Mouse (Mus musculus): Measurements from ENCODE around the gene Def8. TPM values are rescaled to one million over a fixed set of nuclear protein-coding genes. Genes with fewer than 3 reads are reported as not detected.
A peak's percentile ranks its signal among the peaks of the same experiment; 100 is the strongest.
"Not testable (repeated sequence)": the region's sequence is repeated elsewhere in the genome, so short reads cannot be mapped to it uniquely, and the experiment has no call there.

Gene Def8
- polyA plus RNA-seq, 1 experiment from 2014 or later: 11.6 TPM

DNA sequence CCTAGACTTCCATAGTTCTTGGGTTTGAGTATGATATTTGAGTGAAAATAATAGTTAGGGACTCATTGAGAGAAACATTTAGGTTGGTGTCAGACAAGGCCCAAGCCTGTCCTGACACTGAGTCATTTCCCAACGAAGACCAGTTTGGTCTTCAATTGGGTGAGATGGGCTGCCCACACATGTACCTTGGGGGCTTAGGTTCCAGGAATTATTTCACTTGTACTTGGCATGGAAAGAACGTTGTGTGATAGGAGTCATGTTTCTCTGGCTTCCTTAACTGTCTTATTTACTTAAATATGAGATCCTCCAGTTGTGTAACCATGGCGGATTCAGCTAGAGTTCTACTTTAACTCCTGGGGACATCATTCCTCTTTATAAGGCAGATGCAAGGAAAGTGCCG lies 40.3 kb downstream of the Def8 start:
- H3K36me3 ChIP-seq (ENCODE audit: insufficient read depth, low read length): no peaks in the 10 kb centered on the region
- ATAC-seq: no peak

DNA sequence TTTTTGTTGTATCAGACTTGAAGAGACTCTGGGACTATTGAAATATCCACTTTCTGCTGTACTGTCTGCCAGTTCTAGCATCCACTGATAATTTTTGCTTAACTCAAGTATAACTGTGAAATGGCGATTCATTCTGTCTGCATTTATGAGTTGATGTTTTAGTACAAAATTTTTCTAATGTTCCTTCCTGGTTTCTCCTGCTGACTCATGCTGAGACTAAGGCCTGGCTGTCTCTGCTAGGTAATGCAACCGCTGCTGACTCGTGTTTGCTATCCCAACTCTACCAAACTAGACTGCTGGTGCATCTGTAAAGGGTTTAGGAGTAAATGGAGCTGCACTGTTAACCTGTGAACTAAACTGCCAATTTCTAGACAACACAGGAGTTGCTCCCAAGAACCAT lies 44.1 kb downstream of the Def8 start:
- no peak overlapping the region for H3K4me3 ChIP-seq (ENCODE audit: low read depth, low read length)
- H3K9ac ChIP-seq (replicated peaks; ENCODE audit: low read depth): no peak overlapping the region
- TF ChIP-seq CTCF (IDR thresholded peaks at IDR 0.05): no peak
- no peak for TF ChIP-seq EP300 (IDR thresholded peaks at IDR 0.05)
- no peaks in the 10 kb centered on the region for H3K27me3 ChIP-seq (replicated peaks; ENCODE audit: insufficient read depth, low read length)
- H3K9me3 ChIP-seq (ENCODE audit: low read length): no peaks in the 10 kb centered on the region
- no peak for DNase-seq (ENCODE audit: low spot score)
- H3K36me3 ChIP-seq (ENCODE audit: insufficient read depth, low read length): no peaks in the 10 kb centered on the region
- no peaks in the 10 kb centered on the region for H3K4me1 ChIP-seq (ENCODE audit: insufficient read depth, low read depth, low read length)
- ATAC-seq: no peak
- WGBS: 71% methylated on average over 3 of the region's 3 CpGs
- H3K4me2 ChIP-seq (replicated peaks; ENCODE audit: low read depth, low read length): no peak overlapping the region
- H3K27ac ChIP-seq (ENCODE audit: low read length): no peak overlapping the region

More for the DNA sequence above, 40.3 kb downstream of the Def8 start:
- Histone ChIP-seq H3K4me1 (ENCODE audit: insufficient read depth, low read depth, low read length) (no peaks in the 10 kb centered on the region), H3K4me3 (ENCODE audit: low read depth, low read length) (no peak overlapping the region), H3K9ac (replicated peaks; ENCODE audit: low read depth) (no peak overlapping the region), H3K27ac (ENCODE audit: low read length) (no peak overlapping the region), H3K4me2 (replicated peaks; ENCODE audit: low read depth, low read length) (no peak overlapping the region), H3K27me3 (replicated peaks; ENCODE audit: insufficient read depth, low read length) (no peaks in the 10 kb centered on the region), H3K9me3 (ENCODE audit: low read length) (no peaks in the 10 kb centered on the region)
- no peak for DNase-seq (ENCODE audit: low spot score)
- 88% methylated on average over 4 of the region's 4 CpGs for WGBS
- TF ChIP-seq CTCF (IDR thresholded peaks at IDR 0.05) (no peak), EP300 (IDR thresholded peaks at IDR 0.05) (no peak)

DNA sequence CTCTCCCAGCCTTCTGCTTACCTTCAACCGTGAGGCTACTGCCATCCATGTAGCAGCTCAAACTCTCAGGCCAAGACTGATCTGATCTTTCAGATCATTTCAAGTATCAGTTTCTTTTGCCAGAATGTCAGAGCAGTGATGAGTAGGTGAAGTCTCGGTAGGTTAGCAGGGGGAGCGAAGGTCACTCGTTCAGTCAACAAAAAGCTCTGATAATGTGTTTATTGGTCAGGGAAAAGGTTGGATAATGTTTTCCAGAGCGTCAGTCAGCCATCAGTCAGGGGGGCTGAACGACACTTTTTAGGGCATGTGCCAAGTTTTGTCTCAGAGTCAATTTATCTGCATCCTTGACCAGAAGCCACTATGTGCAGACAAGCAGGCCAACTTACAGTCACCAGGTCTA lies 49.7 kb downstream of the Def8 start:
- not testable (repeated sequence) for H3K4me2 ChIP-seq (replicated peaks; ENCODE audit: low read depth, low read length); H3K4me1 ChIP-seq (ENCODE audit: insufficient read depth, low read depth, low read length); H3K9ac ChIP-seq (replicated peaks; ENCODE audit: low read depth); DNase-seq (ENCODE audit: low spot score); ATAC-seq; H3K27me3 ChIP-seq (replicated peaks; ENCODE audit: insufficient read depth, low read length); H3K9me3 ChIP-seq (ENCODE audit: low read length); H3K27ac ChIP-seq (ENCODE audit: low read length); H3K4me3 ChIP-seq (ENCODE audit: low read depth, low read length); H3K36me3 ChIP-seq (ENCODE audit: insufficient read depth, low read length)
- 48% methylated on average over 6 of the region's 6 CpGs for WGBS

DNA sequence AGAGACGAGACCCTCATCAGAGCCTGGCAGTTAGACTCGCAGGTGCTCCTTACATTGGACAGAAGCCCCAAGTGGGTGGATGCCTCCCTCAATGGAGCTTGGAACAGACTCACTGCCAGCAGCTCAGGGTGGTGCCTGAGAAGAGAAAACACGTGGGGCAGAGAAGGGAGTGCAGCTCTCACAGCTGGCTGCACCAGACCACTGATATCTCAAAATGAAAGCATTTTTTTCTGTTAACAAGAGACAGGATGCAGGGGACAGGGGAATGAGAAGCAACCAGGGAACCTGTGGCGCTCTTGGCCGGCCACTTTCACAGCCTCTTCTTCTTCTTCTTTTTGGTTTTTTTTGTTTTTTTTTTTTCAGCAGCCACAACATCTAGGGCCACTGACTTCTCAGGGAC lies 51.2 kb downstream of the Def8 start:
- not testable (repeated sequence) for H3K9me3 ChIP-seq (ENCODE audit: low read length); DNase-seq (ENCODE audit: low spot score); H3K36me3 ChIP-seq (ENCODE audit: insufficient read depth, low read length); ATAC-seq; H3K9ac ChIP-seq (replicated peaks; ENCODE audit: low read depth); H3K27me3 ChIP-seq (replicated peaks; ENCODE audit: insufficient read depth, low read length); H3K27ac ChIP-seq (ENCODE audit: low read length); H3K4me2 ChIP-seq (replicated peaks; ENCODE audit: low read depth, low read length); H3K4me3 ChIP-seq (ENCODE audit: low read depth, low read length)
- WGBS: 61% methylated on average over 5 of the region's 5 CpGs
- peaks cover 11% of the 10 kb centered on the region; the same call in 1 of the 2 replicates for H3K4me1 ChIP-seq (ENCODE audit: insufficient read depth, low read depth, low read length)

DNA sequence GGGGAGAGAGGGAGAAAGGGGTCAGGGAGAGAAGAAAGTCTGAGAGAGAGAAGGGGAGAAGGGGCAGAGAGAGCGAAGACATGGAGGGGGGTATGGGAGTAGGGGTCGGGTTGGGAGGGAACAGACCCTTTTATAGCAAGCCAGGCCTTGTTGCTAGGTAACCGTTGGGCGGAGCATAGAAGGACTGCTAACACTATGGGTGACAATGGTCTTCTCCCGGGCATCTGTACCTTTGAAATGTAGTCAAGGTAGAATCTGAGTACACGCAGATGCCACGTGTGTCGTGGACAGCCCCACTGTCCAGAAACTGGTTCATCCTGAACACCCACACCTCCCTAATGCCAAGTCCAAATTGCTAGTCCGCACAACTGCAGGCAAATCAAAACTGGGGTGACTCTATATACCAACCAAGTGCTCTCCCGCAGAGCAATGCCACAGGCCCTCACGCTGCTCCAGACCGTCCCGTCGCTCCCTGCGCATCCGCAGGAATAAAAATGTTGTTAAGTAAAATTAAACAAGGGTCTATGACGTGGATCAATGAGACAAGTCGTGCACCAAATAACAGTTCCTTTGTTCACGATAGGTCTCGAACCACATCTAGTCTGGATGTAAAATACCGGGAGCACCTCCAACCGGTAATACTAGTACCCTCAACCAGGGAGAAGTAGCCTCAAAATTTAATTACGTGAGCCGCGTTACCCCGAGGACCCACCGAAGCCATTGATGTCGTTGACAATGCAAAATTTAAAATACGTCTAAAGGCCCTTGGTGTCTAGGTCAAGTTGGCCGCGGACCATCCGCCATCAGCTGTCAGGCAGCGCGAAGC lies 53.8 kb downstream of the Def8 start:
- 6% methylated on average over 33 of the region's 34 CpGs for WGBS
- Histone ChIP-seq H3K9me3 (ENCODE audit: low read length) (no peaks in the 10 kb centered on the region), H3K36me3 (ENCODE audit: insufficient read depth, low read length) (peaks cover 5% of the 10 kb centered on the region; the same call in 1 of the 2 replicates), H3K9ac (replicated peaks; ENCODE audit: low read depth) (peak overlapping the region; percentile 51), H3K27ac (ENCODE audit: low read length) (no peak overlapping the region; the same call in 1 of the 2 replicates), H3K4me3 (ENCODE audit: low read depth, low read length) (peak overlapping the region; percentile 93), H3K4me2 (replicated peaks; ENCODE audit: low read depth, low read length) (peak overlapping the region; percentile 73), H3K4me1 (ENCODE audit: insufficient read depth, low read depth, low read length) (peaks cover 11% of the 10 kb centered on the region; the same call in 1 of the 2 replicates), H3K27me3 (replicated peaks; ENCODE audit: insufficient read depth, low read length) (no peaks in the 10 kb centered on the region)
- peak; percentile 12 for DNase-seq (ENCODE audit: low spot score)
- TF ChIP-seq EP300 (IDR thresholded peaks at IDR 0.05) (no peak), CTCF (IDR thresholded peaks at IDR 0.05) (no peak)
- ATAC-seq: peak; percentile 13

DNA sequence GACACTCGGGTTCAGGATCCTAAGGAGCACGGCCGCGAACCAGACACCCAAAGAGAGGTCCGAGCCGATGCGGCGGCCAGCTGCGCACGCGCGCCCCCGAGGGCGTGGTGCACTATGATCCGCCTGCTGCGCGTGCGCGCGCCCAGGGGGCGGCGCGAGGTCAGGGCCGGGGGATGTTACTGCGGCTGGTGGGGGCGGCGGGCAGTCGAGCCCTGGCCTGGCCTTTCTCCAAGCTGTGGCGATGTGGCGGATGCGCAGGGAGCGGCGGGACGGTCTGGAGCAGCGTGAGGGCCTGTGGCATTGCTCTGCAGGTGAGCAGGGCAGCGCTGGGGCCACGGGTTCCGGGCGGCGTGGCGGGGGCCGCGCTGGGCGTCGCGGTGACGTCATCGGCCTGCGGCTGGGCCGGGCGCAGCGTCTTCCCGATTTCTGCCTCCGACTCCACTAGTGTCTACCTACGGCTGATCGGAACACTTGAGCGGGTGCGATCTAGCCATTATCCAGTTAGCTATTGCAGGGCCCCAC lies 54.5 kb downstream of the Def8 start, which contains the start of gene Afg3l1:
TSS of gene Afg3l1 (plus strand) at position 167 of the 522 bp plus-strand sequence.
- Histone ChIP-seq H3K9ac (replicated peaks; ENCODE audit: low read depth) (peak within 1 kb of the TSS; percentile 51), H3K36me3 (ENCODE audit: insufficient read depth, low read length) (peaks cover 7% of the 10 kb centered on the region; the same call in 1 of the 2 replicates), H3K27me3 (replicated peaks; ENCODE audit: insufficient read depth, low read length) (no peaks in the 10 kb centered on the region), H3K4me2 (replicated peaks; ENCODE audit: low read depth, low read length) (peak within 1 kb of the TSS; percentile 73), H3K9me3 (ENCODE audit: low read length) (no peaks in the 10 kb centered on the region), H3K27ac (ENCODE audit: low read length) (peak within 1 kb of the TSS; percentile 83), H3K4me1 (ENCODE audit: insufficient read depth, low read depth, low read length) (peaks cover 11% of the 10 kb centered on the region; the same call in 1 of the 2 replicates), H3K4me3 (ENCODE audit: low read depth, low read length) (peak within 1 kb of the TSS; percentile 93)
- DNase-seq (ENCODE audit: low spot score) (peak; percentile 91), ATAC-seq (peak; percentile 98)
- TF ChIP-seq CTCF (IDR thresholded peaks at IDR 0.05) (peak; percentile 23; the same call in 1 of the 2 replicates), EP300 (IDR thresholded peaks at IDR 0.05) (no peak)
- WGBS: under 1% methylated on average over 56 of the region's 58 CpGs
